In genomic region chr5:115089592-115090268, GRCm38 (mm10) we compare ENCODE assay signal across 19 mouse cellular contexts. TPM values are rescaled to one million over a fixed set of nuclear protein-coding genes. Genes with fewer than 3 reads are reported as not detected.
DNase-seq lines count a peak whose midpoint lies in the region; ATAC-seq and TF ChIP-seq lines count a peak whose summit lies in the region.
"Had no signal": no experiment of that assay in that cellular context is flagged by ENCODE, and none has a peak within 500 bp of the region (broad histone marks: within the 10 kb centered on the region; RNA-seq: fewer than 3 reads in every experiment).

No protein-coding gene starts in this region.

- TF ChIP-seq CTCF in cerebellum, adult 2 months (IDR thresholded peaks at IDR 0.05; ENCODE audit: borderline replicate concordance, insufficient read depth, low read depth, low read length): peak; percentile 7; the same call in 1 of the 2 replicates
- peak; percentile 52 for TF ChIP-seq CTCF in layer of hippocampus, adult 2 months (conservative IDR thresholded peaks at IDR 0.05)
- peak; percentile 22; the same call in 1 of the 2 replicates for TF ChIP-seq CTCF in E14TG2a.4 (conservative IDR thresholded peaks at IDR 0.05; ENCODE audit: low read length)
- peak; percentile 49 for TF ChIP-seq CTCF in intestine, postnatal 0 days (IDR thresholded peaks at IDR 0.05; ENCODE audit: low read depth)

- H3K36me3 ChIP-seq in E14TG2a.4 (ENCODE audit: insufficient read depth, low read length): peaks cover 84% of the 10 kb centered on the region
- H3K36me3 ChIP-seq in intestine, postnatal 0 days (ENCODE audit: control insufficient read depth, insufficient read depth): peaks cover 55% of the 10 kb centered on the region

- no peak overlapping the region for H3K4me3 ChIP-seq in cerebellum, adult 2 months (replicated peaks; ENCODE audit: insufficient read depth, low read depth, low read length)
- no peak overlapping the region for H3K4me3 ChIP-seq in layer of hippocampus, adult 2 months
- no peak overlapping the region for H3K4me3 ChIP-seq in E14TG2a.4 (replicated peaks; ENCODE audit: low read length)
- no peak overlapping the region for H3K4me3 ChIP-seq in intestine, postnatal 0 days (ENCODE audit: low read depth, low read length)
- H3K4me3 ChIP-seq: embryonic facial prominence, embryonic 15.5 days; heart, embryonic 13.5 days; kidney, embryonic 15.5 days; limb, embryonic 13.5 days; megakaryocyte, embryonic 14.5 days had no signal

- no peak for TF ChIP-seq POLR2A in cerebellum, adult 2 months (IDR thresholded peaks at IDR 0.05; ENCODE audit: borderline replicate concordance, insufficient read depth, low read length)

- no peaks in the 10 kb centered on the region for H3K9me3 ChIP-seq in E14TG2a.4 (ENCODE audit: low read length)
- no peaks in the 10 kb centered on the region for H3K9me3 ChIP-seq in intestine, postnatal 0 days (ENCODE audit: control insufficient read depth)
- H3K9me3 ChIP-seq: embryonic facial prominence, embryonic 15.5 days; heart, embryonic 13.5 days; kidney, embryonic 15.5 days; limb, embryonic 13.5 days; megakaryocyte, embryonic 14.5 days had no signal

- WGBS in cerebellum, adult 2 months: 94% methylated on average over 5 of the region's 5 CpGs
- WGBS in intestine, postnatal 0 days: 51% methylated on average over 5 of the region's 5 CpGs

- no peak overlapping the region for H3K27ac ChIP-seq in cerebellum, adult 2 months (ENCODE audit: insufficient read depth, low read length)
- no peak overlapping the region for H3K27ac ChIP-seq in layer of hippocampus, adult 2 months
- H3K27ac ChIP-seq in intestine, postnatal 0 days (ENCODE audit: low read depth, low read length): no peak overlapping the region; the same call in 1 of the 2 replicates
- H3K27ac ChIP-seq: embryonic facial prominence, embryonic 15.5 days; heart, embryonic 13.5 days; kidney, embryonic 15.5 days; limb, embryonic 13.5 days had no signal

- H3K4me2 ChIP-seq in intestine, postnatal 0 days (replicated peaks; ENCODE audit: low read depth): no peak overlapping the region
- H3K4me2 ChIP-seq: embryonic facial prominence, embryonic 15.5 days; heart, embryonic 13.5 days; kidney, embryonic 15.5 days; limb, embryonic 13.5 days had no signal

- H3K9ac ChIP-seq in intestine, postnatal 0 days (ENCODE audit: low read depth, low read length): no peak overlapping the region
- H3K9ac ChIP-seq: embryonic facial prominence, embryonic 15.5 days; heart, embryonic 13.5 days; kidney, embryonic 15.5 days; limb, embryonic 13.5 days had no signal

- H3K27me3 ChIP-seq in cerebellum, adult 2 months (ENCODE audit: control insufficient read depth, insufficient read depth, low read length): no peaks in the 10 kb centered on the region
- H3K27me3 ChIP-seq in E14TG2a.4 (ENCODE audit: insufficient read depth, low read length): no peaks in the 10 kb centered on the region
- no peaks in the 10 kb centered on the region for H3K27me3 ChIP-seq in intestine, postnatal 0 days (replicated peaks; ENCODE audit: control insufficient read depth, insufficient read depth, low read length)
- H3K27me3 ChIP-seq: embryonic facial prominence, embryonic 15.5 days; heart, embryonic 13.5 days; kidney, embryonic 15.5 days; limb, embryonic 13.5 days; megakaryocyte, embryonic 14.5 days had no signal

- DNase-seq in cerebellum, adult 2 months: no peak
- DNase-seq in cerebellum, postnatal 36 days: no peak
- no peak for DNase-seq in layer of hippocampus, adult 2 months (ENCODE audit: low spot score in 2 of 2)
- DNase-seq in layer of hippocampus, adult 11-12 months (ENCODE audit: low spot score): no peak
- DNase-seq in adrenal gland, postnatal 36 days: no peak
- DNase-seq: adrenal gland, adult 8-10 months; cerebellum, postnatal 10 days; embryo, embryonic 11 days; heart, postnatal 4 days had no signal

- H3K4me1 ChIP-seq in cerebellum, adult 2 months (ENCODE audit: control insufficient read depth, insufficient read depth, low read length): no peaks in the 10 kb centered on the region
- H3K4me1 ChIP-seq in E14TG2a.4 (replicated peaks; ENCODE audit: low read depth, low read length): peaks cover 56% of the 10 kb centered on the region
- H3K4me1 ChIP-seq in intestine, postnatal 0 days (replicated peaks; ENCODE audit: control insufficient read depth, insufficient read depth, low read length): no peaks in the 10 kb centered on the region
- H3K4me1 ChIP-seq: embryonic facial prominence, embryonic 15.5 days; kidney, embryonic 15.5 days; limb, embryonic 13.5 days had no signal

- peak; percentile 80 for ATAC-seq in intestine, postnatal 0 days
- ATAC-seq in megakaryocyte, adult 5-6 weeks (ENCODE audit: poor library complexity, severe bottlenecking): no peak
- ATAC-seq: CD4-positive, CD25-positive, alpha-beta regulatory T cell, adult 4 months had no signal

RNA-seq across cellular contexts. Expression of gene Gm10401, which starts 8.4 kb away (rescaled TPM):
- polyA plus RNA-seq in cerebellum, adult 2 months (2012; rRNA removed): not detected in 2 replicates
- total RNA-seq in layer of hippocampus, adult 2 months (2021): not detected
- polyA plus RNA-seq in intestine, postnatal 0 days (2015; fragmentation: Nextera tagmentation; extraction: Ambion mirVana): 13.8 and 17.0 TPM in 2 replicates
- total RNA-seq in megakaryocyte, adult 5-6 weeks (2015): not detected in 2 replicates
- not detected in 2 replicates for total RNA-seq in megakaryocyte, adult 5-6 weeks (2017)
- total RNA-seq in adrenal gland, postnatal 36 days (2021): not detected
- total RNA-seq: adrenal gland, adult 8-10 months; gastrocnemius, postnatal 4 days; heart, postnatal 4 days had no signal

RNA-seq across cellular contexts. Expression of gene Acads, which starts 29.4 kb away (rescaled TPM):
- 14.9 and 16.1 TPM in 2 replicates for polyA plus RNA-seq in cerebellum, adult 2 months (2012; rRNA removed)
- 1 to 10 TPM; 6.5 to 7.3 TPM for total RNA-seq in layer of hippocampus, adult 2 months (2021)
- 100 and 113 TPM in 2 replicates for polyA plus RNA-seq in intestine, postnatal 0 days (2015; fragmentation: Nextera tagmentation; extraction: Ambion mirVana)
- total RNA-seq in megakaryocyte, adult 5-6 weeks (2015): 13.5 and 15.2 TPM in 2 replicates
- 13.0 and 17.4 TPM in 2 replicates for total RNA-seq in megakaryocyte, adult 5-6 weeks (2017)
- total RNA-seq in adrenal gland, postnatal 36 days (2021): 100 to 1,000 TPM; 156 to 220 TPM

RNA-seq across cellular contexts. Expression of gene Unc119b, which starts 45.0 kb away (rescaled TPM):
- 34.0 and 36.1 TPM in 2 replicates for polyA plus RNA-seq in cerebellum, adult 2 months (2012; rRNA removed)
- total RNA-seq in layer of hippocampus, adult 2 months (2021): 10 to 100 TPM; 25.9 to 28.0 TPM
- polyA plus RNA-seq in intestine, postnatal 0 days (2015; fragmentation: Nextera tagmentation; extraction: Ambion mirVana): 10.1 and 12.2 TPM in 2 replicates
- total RNA-seq in megakaryocyte, adult 5-6 weeks (2015): 12.5 and 14.0 TPM in 2 replicates
- total RNA-seq in megakaryocyte, adult 5-6 weeks (2017): 13.3 and 19.9 TPM in 2 replicates
- 10 to 100 TPM; 38.9 to 45.3 TPM for total RNA-seq in adrenal gland, postnatal 36 days (2021)

Comparison
In these comparisons a context has a peak if more than half of its experiments do, and no peak if none do; other contexts are left out.
1. RNA of gene Acads, which starts 29.4 kb away (total RNA-seq): 156 to 220 TPM in adrenal gland, postnatal 36 days; 13.0 to 17.4 TPM in megakaryocyte, adult 5-6 weeks and 6.5 to 7.3 TPM in layer of hippocampus, adult 2 months; every median in the first group is over 4 times any median in the second.
2. Peak in every context shown above with its lines, with median percentiles within 50 percentile points of each other: CTCF ChIP-seq.